Mouse (Mus musculus): ENCODE measurements at regions not wholly inside any gene's neighbourhood (a gene's known extent, or its start where the extent isn't known, plus 50 kb on each side); places are given as distances from the start of the nearest gene placed in this dataset.

GRCm38 (mm10) chr5:73729646-73730045 is 78.5 kb downstream of the Spata18 start:
- no peak for TF ChIP-seq GATA4 (IDR thresholded peaks at IDR 0.05; ENCODE audit: insufficient replicate concordance, low read length)

- TF ChIP-seq GATA4 (IDR thresholded peaks at IDR 0.05; ENCODE audit: insufficient replicate concordance, low read length): no peak
Measured at GRCm38 (mm10) chr5:73731423-73731822, 80.2 kb downstream of the Spata18 start.

GRCm38 (mm10) chr5:73731991-73732565 is 80.9 kb downstream of the Spata18 start:
- no peak for TF ChIP-seq GATA4 (IDR thresholded peaks at IDR 0.05; ENCODE audit: insufficient replicate concordance, low read length)

- no peak for TF ChIP-seq GATA4 (IDR thresholded peaks at IDR 0.05; ENCODE audit: insufficient replicate concordance, low read length)
Measured at GRCm38 (mm10) chr5:73740766-73741165, 89.6 kb downstream of the Spata18 start.

GRCm38 (mm10) chr5:73741441-73741840 is 90.3 kb downstream of the Spata18 start:
- TF ChIP-seq GATA4 (IDR thresholded peaks at IDR 0.05; ENCODE audit: insufficient replicate concordance, low read length): no peak

- TF ChIP-seq GATA4 (IDR thresholded peaks at IDR 0.05; ENCODE audit: insufficient replicate concordance, low read length): no peak
Measured at GRCm38 (mm10) chr5:73743953-73744352, 92.8 kb downstream of the Spata18 start.

- no peak for TF ChIP-seq GATA4 (IDR thresholded peaks at IDR 0.05; ENCODE audit: insufficient replicate concordance, low read length)
Measured at GRCm38 (mm10) chr5:73749791-73750190, 98.6 kb downstream of the Spata18 start.

GRCm38 (mm10) chr5:73752225-73752644 is 101.1 kb downstream of the Spata18 start:
- TF ChIP-seq GATA4 (IDR thresholded peaks at IDR 0.05; ENCODE audit: insufficient replicate concordance, low read length): no peak

GRCm38 (mm10) chr5:73753827-73754226 is 102.6 kb downstream of the Spata18 start:
- TF ChIP-seq GATA4 (IDR thresholded peaks at IDR 0.05; ENCODE audit: insufficient replicate concordance, low read length): no peak

- no peak for TF ChIP-seq GATA4 (IDR thresholded peaks at IDR 0.05; ENCODE audit: insufficient replicate concordance, low read length)
Measured at GRCm38 (mm10) chr5:73758534-73758933, 107.4 kb downstream of the Spata18 start.

GRCm38 (mm10) chr5:73761236-73761635 is 110.1 kb downstream of the Spata18 start:
- TF ChIP-seq GATA4 (IDR thresholded peaks at IDR 0.05; ENCODE audit: insufficient replicate concordance, low read length): no peak

GRCm38 (mm10) chr5:73761709-73762108 is 110.5 kb downstream of the Spata18 start:
- TF ChIP-seq GATA4 (IDR thresholded peaks at IDR 0.05; ENCODE audit: insufficient replicate concordance, low read length): no peak

- no peak for TF ChIP-seq GATA4 (IDR thresholded peaks at IDR 0.05; ENCODE audit: insufficient replicate concordance, low read length)
Measured at GRCm38 (mm10) chr5:73764226-73764625, 113.0 kb downstream of the Spata18 start.

GRCm38 (mm10) chr5:73765466-73765865 is 114.3 kb downstream of the Spata18 start:
- TF ChIP-seq GATA4 (IDR thresholded peaks at IDR 0.05; ENCODE audit: insufficient replicate concordance, low read length): no peak

GRCm38 (mm10) chr5:73768253-73768652 is 117.1 kb downstream of the Spata18 start:
- TF ChIP-seq GATA4 (IDR thresholded peaks at IDR 0.05; ENCODE audit: insufficient replicate concordance, low read length): no peak

- TF ChIP-seq GATA4 (IDR thresholded peaks at IDR 0.05; ENCODE audit: insufficient replicate concordance, low read length): no peak
Measured at GRCm38 (mm10) chr5:73775775-73776548, 124.8 kb downstream of the Spata18 start.
